Mouse (Mus musculus): ENCODE data around the gene Rab3gap2.

The Rab3gap2 gene

GRCm38 (mm10) chr1:185203909-185204661 is at the start of gene Rab3gap2:
TSS of gene Rab3gap2 (plus strand) at chr1:185204117.
- peak; percentile 100 for DNase-seq (ENCODE audit: inconsistent age in 2 of 2, low spot score in 1 of 2)

- DNase-seq (ENCODE audit: inconsistent age in 2 of 2, low spot score in 1 of 2): no peak
These were observed 30.3 kb upstream of the Rab3gap2 start for GRCm38 (mm10) chr1:185173641-185174040.

GRCm38 (mm10) chr1:185177860-185178259 is 26.1 kb upstream of the Rab3gap2 start:
- no peak for DNase-seq (ENCODE audit: inconsistent age in 2 of 2, low spot score in 1 of 2)

- DNase-seq (ENCODE audit: inconsistent age in 2 of 2, low spot score in 1 of 2): no peak
These were observed 20.2 kb upstream of the Rab3gap2 start for GRCm38 (mm10) chr1:185183591-185184330.

GRCm38 (mm10) chr1:185185556-185185955 is 18.4 kb upstream of the Rab3gap2 start:
- DNase-seq (ENCODE audit: inconsistent age in 2 of 2, low spot score in 1 of 2): no peak

- peak; percentile 24 to 77 for DNase-seq (ENCODE audit: inconsistent age in 2 of 2, low spot score in 1 of 2)
These were observed 16.7 kb upstream of the Rab3gap2 start for GRCm38 (mm10) chr1:185187135-185187785.

GRCm38 (mm10) chr1:185189901-185190300 is 14.0 kb upstream of the Rab3gap2 start:
- DNase-seq (ENCODE audit: inconsistent age in 2 of 2, low spot score in 1 of 2): no peak

- DNase-seq (ENCODE audit: inconsistent age in 2 of 2, low spot score in 1 of 2): no peak
These were observed 11.8 kb upstream of the Rab3gap2 start for GRCm38 (mm10) chr1:185192087-185192486.

- DNase-seq (ENCODE audit: inconsistent age in 2 of 2, low spot score in 1 of 2): peak in 1 of 2 experiments; percentile 77
These were observed 10.4 kb upstream of the Rab3gap2 start for GRCm38 (mm10) chr1:185193509-185193908.

- DNase-seq (ENCODE audit: inconsistent age in 2 of 2, low spot score in 1 of 2): no peak
These were observed 7.6 kb upstream of the Rab3gap2 start for GRCm38 (mm10) chr1:185196323-185196722.

GRCm38 (mm10) chr1:185200571-185201395 is 3.1 kb upstream of the Rab3gap2 start:
- peak; percentile 46 to 76 for DNase-seq (ENCODE audit: inconsistent age in 2 of 2, low spot score in 1 of 2)

GRCm38 (mm10) chr1:185201994-185202393 is 1.9 kb upstream of the Rab3gap2 start:
- peak in 1 of 2 experiments; percentile 27 for DNase-seq (ENCODE audit: inconsistent age in 2 of 2, low spot score in 1 of 2)

GRCm38 (mm10) chr1:185203196-185203908 is 565 bp upstream of the Rab3gap2 start:
- DNase-seq (ENCODE audit: inconsistent age in 2 of 2, low spot score in 1 of 2): peak; percentile 50 to 85

- DNase-seq (ENCODE audit: inconsistent age in 2 of 2, low spot score in 1 of 2): peak; percentile 56 to 83
These were observed 1.2 kb downstream of the Rab3gap2 start for GRCm38 (mm10) chr1:185205090-185205489.

- no peak for DNase-seq (ENCODE audit: inconsistent age in 2 of 2, low spot score in 1 of 2)
These were observed 4.1 kb downstream of the Rab3gap2 start for GRCm38 (mm10) chr1:185207851-185208595.

GRCm38 (mm10) chr1:185208766-185209165 is 4.8 kb downstream of the Rab3gap2 start:
- DNase-seq (ENCODE audit: inconsistent age in 2 of 2, low spot score in 1 of 2): no peak

- peak in 1 of 2 experiments; percentile 58 for DNase-seq (ENCODE audit: inconsistent age in 2 of 2, low spot score in 1 of 2)
These were observed 5.8 kb downstream of the Rab3gap2 start for GRCm38 (mm10) chr1:185209641-185210176.

GRCm38 (mm10) chr1:185216360-185216759 is 12.4 kb downstream of the Rab3gap2 start:
- DNase-seq (ENCODE audit: inconsistent age in 2 of 2, low spot score in 1 of 2): peak in 1 of 2 experiments; percentile 41

GRCm38 (mm10) chr1:185216762-185217161 is 12.8 kb downstream of the Rab3gap2 start:
- no peak for DNase-seq (ENCODE audit: inconsistent age in 2 of 2, low spot score in 1 of 2)
